23 mouse cellular contexts compared by ENCODE assay signal in the genomic region with DNA sequence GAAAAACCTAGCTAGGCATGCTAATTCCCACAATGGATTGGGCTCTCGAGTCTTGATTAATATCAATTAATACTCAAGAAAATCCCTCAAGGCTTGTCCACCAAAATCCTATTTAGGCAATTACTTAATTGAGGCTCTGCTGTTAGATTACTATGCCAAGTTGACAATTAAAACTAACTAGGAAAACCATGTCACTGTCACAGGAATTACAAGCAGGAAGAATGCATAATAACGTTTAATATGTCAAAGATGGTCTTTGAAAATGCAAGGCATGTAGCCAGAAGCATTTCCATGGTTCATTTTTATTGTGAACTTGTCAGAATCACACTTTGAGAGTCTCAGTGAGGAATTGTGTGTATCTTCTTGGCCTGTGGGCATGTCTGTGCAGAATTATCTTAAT.
A peak's percentile ranks its signal among the peaks of the same experiment; 100 is the strongest.
DNase-seq lines count a peak whose midpoint lies in the region; ATAC-seq and TF ChIP-seq lines count a peak whose summit lies in the region.
"Had no signal": no experiment of that assay in that cellular context is flagged by ENCODE, and none has a peak within 500 bp of the region (broad histone marks: within the 10 kb centered on the region; RNA-seq: fewer than 3 reads in every experiment).

No protein-coding gene starts in this region.

- no peaks in the 10 kb centered on the region for H3K27me3 ChIP-seq in hindbrain, postnatal 0 days (ENCODE audit: insufficient read depth, low read length)
- no peaks in the 10 kb centered on the region for H3K27me3 ChIP-seq in hindbrain, embryonic 14.5 days (ENCODE audit: control insufficient read depth, insufficient read depth, low read length)
- no peaks in the 10 kb centered on the region for H3K27me3 ChIP-seq in midbrain, postnatal 0 days (ENCODE audit: insufficient read depth, low read length)
- no peaks in the 10 kb centered on the region for H3K27me3 ChIP-seq in midbrain, embryonic 10.5 days (ENCODE audit: low read depth, poor library complexity, severe bottlenecking)
- H3K27me3 ChIP-seq: CH12.LX; embryonic facial prominence, embryonic 12.5 days; forebrain, embryonic 13.5 days; forebrain, embryonic 15.5 days had no signal

- no peak overlapping the region for H3K4me3 ChIP-seq in hindbrain, postnatal 0 days (ENCODE audit: low read length)
- H3K4me3 ChIP-seq in hindbrain, embryonic 14.5 days (replicated peaks; ENCODE audit: low read length) = no peak overlapping the region
- no peak overlapping the region for H3K4me3 ChIP-seq in midbrain, postnatal 0 days (ENCODE audit: low read depth, low read length)
- no peak overlapping the region for H3K4me3 ChIP-seq in midbrain, embryonic 10.5 days
- H3K4me3 ChIP-seq: embryonic facial prominence, embryonic 10.5 days; embryonic facial prominence, embryonic 12.5 days; forebrain, embryonic 13.5 days; forebrain, embryonic 15.5 days had no signal

- no peaks in the 10 kb centered on the region for H3K4me1 ChIP-seq in hindbrain, postnatal 0 days (ENCODE audit: insufficient read depth, low read length)
- no peaks in the 10 kb centered on the region for H3K4me1 ChIP-seq in hindbrain, embryonic 14.5 days (replicated peaks; ENCODE audit: control insufficient read depth, insufficient read depth, low read length)
- H3K4me1 ChIP-seq in midbrain, postnatal 0 days (ENCODE audit: insufficient read depth, low read length) = no peaks in the 10 kb centered on the region
- peaks cover 5% of the 10 kb centered on the region for H3K4me1 ChIP-seq in midbrain, embryonic 10.5 days
- H3K4me1 ChIP-seq: embryonic facial prominence, embryonic 10.5 days; embryonic facial prominence, embryonic 12.5 days had no signal

- no peak overlapping the region for H3K4me2 ChIP-seq in hindbrain, postnatal 0 days (ENCODE audit: low read depth, low read length)
- no peak overlapping the region for H3K4me2 ChIP-seq in hindbrain, embryonic 14.5 days (replicated peaks)
- no peak overlapping the region for H3K4me2 ChIP-seq in midbrain, postnatal 0 days (ENCODE audit: low read depth, low read length, poor library complexity, severe bottlenecking)
- H3K4me2 ChIP-seq: embryonic facial prominence, embryonic 12.5 days; forebrain, embryonic 13.5 days; forebrain, embryonic 15.5 days had no signal

- H3K36me3 ChIP-seq in hindbrain, postnatal 0 days (ENCODE audit: insufficient read depth, low read length) = no peaks in the 10 kb centered on the region
- H3K36me3 ChIP-seq in hindbrain, embryonic 14.5 days (replicated peaks; ENCODE audit: control insufficient read depth, insufficient read depth) = no peaks in the 10 kb centered on the region
- no peaks in the 10 kb centered on the region for H3K36me3 ChIP-seq in midbrain, postnatal 0 days (ENCODE audit: insufficient read depth, low read length)
- no peaks in the 10 kb centered on the region for H3K36me3 ChIP-seq in midbrain, embryonic 10.5 days
- H3K36me3 ChIP-seq: embryonic facial prominence, embryonic 10.5 days; embryonic facial prominence, embryonic 12.5 days; forebrain, embryonic 15.5 days; G1E had no signal

- 43% methylated on average over 2 of the region's 2 CpGs for WGBS in hindbrain, postnatal 0 days
- 49% methylated on average over 2 of the region's 2 CpGs for WGBS in hindbrain, embryonic 14.5 days
- 31% methylated on average over 2 of the region's 2 CpGs for WGBS in midbrain, postnatal 0 days
- 83% methylated on average over 2 of the region's 2 CpGs for WGBS in midbrain, embryonic 10.5 days

- no peak overlapping the region for H3K9ac ChIP-seq in hindbrain, postnatal 0 days (replicated peaks; ENCODE audit: low read length)
- no peak overlapping the region for H3K9ac ChIP-seq in hindbrain, embryonic 14.5 days
- H3K9ac ChIP-seq in midbrain, postnatal 0 days (replicated peaks; ENCODE audit: low read length, poor library complexity, severe bottlenecking) = no peak overlapping the region
- H3K9ac ChIP-seq: embryonic facial prominence, embryonic 12.5 days; forebrain, embryonic 13.5 days; forebrain, embryonic 15.5 days; forebrain, postnatal 0 days had no signal

- intact Hi-C loops in left cerebral cortex, postnatal 14 days (cut with DNase I) = no loop called here

- peak; percentile 6 for DNase-seq in hindbrain, postnatal 0 days (ENCODE audit: low spot score)
- DNase-seq in hindbrain, embryonic 14.5 days (ENCODE audit: low spot score) = no peak
- peak; percentile 8 for DNase-seq in midbrain, postnatal 0 days (ENCODE audit: low spot score)
- no peak for DNase-seq in midbrain, embryonic 10.5 days (ENCODE audit: low spot score)
- peak; percentile 77 for DNase-seq in Muller cell, postnatal 12 days (ENCODE audit: inconsistent ontology term)
- DNase-seq in left cerebral cortex, postnatal 14 days (ENCODE audit: low spot score in 2 of 2) = no peak
- DNase-seq: adrenal gland, adult 2 months; adrenal gland, postnatal 10 days; adrenal gland, postnatal 25 days; B cell, adult 2 months; cerebellum, adult 11-12 months; cerebellum, adult 2 months; cerebellum, adult 9-10 months; cerebellum, postnatal 10 days; cerebellum, postnatal 25 days; forebrain, postnatal 0 days had no signal

- H3K27ac ChIP-seq in hindbrain, postnatal 0 days = no peak overlapping the region
- H3K27ac ChIP-seq in hindbrain, embryonic 14.5 days = no peak overlapping the region
- no peak overlapping the region for H3K27ac ChIP-seq in midbrain, postnatal 0 days (ENCODE audit: low read depth, low read length)
- no peak overlapping the region for H3K27ac ChIP-seq in midbrain, embryonic 10.5 days (replicated peaks)
- H3K27ac ChIP-seq: embryonic facial prominence, embryonic 10.5 days; embryonic facial prominence, embryonic 12.5 days; forebrain, embryonic 13.5 days; forebrain, embryonic 15.5 days had no signal

- TF ChIP-seq CTCF in hindbrain, postnatal 0 days (IDR thresholded peaks at IDR 0.05; ENCODE audit: low read depth) = no peak
- TF ChIP-seq CTCF in midbrain, postnatal 0 days (IDR thresholded peaks at IDR 0.05) = no peak

- no peaks in the 10 kb centered on the region for H3K9me3 ChIP-seq in hindbrain, postnatal 0 days (ENCODE audit: low read length)
- H3K9me3 ChIP-seq in hindbrain, embryonic 14.5 days (ENCODE audit: control insufficient read depth, low read length) = no peaks in the 10 kb centered on the region
- H3K9me3 ChIP-seq in midbrain, postnatal 0 days (ENCODE audit: low read length) = 0 out of 2 replicates have a peak, but pooled peaks cover 4% of the 10 kb centered on the region
- H3K9me3 ChIP-seq in midbrain, embryonic 10.5 days (replicated peaks) = no peaks in the 10 kb centered on the region
- H3K9me3 ChIP-seq: embryonic facial prominence, embryonic 10.5 days; embryonic facial prominence, embryonic 12.5 days; forebrain, embryonic 13.5 days; forebrain, embryonic 15.5 days; G1E had no signal

- ATAC-seq in hindbrain, postnatal 0 days = no peak
- no peak for ATAC-seq in hindbrain, embryonic 14.5 days (ENCODE audit: low FRiP score)
- ATAC-seq in midbrain, postnatal 0 days (ENCODE audit: low FRiP score) = no peak; the same call in 1 of the 2 replicates
- ATAC-seq: CD4-positive, CD25-positive, alpha-beta regulatory T cell, adult 4 months; forebrain, embryonic 13.5 days; forebrain, embryonic 15.5 days; forebrain, postnatal 0 days had no signal

Comparison
In these comparisons a context has a peak if more than half of its experiments do, and no peak if none do; other contexts are left out.
1. DNase-seq: peak in hindbrain, postnatal 0 days (single experiment), midbrain, postnatal 0 days (single experiment) and Muller cell, postnatal 12 days (single experiment); none in hindbrain, embryonic 14.5 days (single experiment), midbrain, embryonic 10.5 days (single experiment) and left cerebral cortex, postnatal 14 days (0 of 2).